Mouse (Mus musculus) hindbrain, embryonic 13.5 days (tissue): ENCODE results near the gene Klhl1. TPM values are rescaled to one million over a fixed set of nuclear protein-coding genes. Genes with fewer than 3 reads are reported as not detected.

ENCODE experiments used
- ATAC-seq: fragments of 200-750 bp; cut with Nextera tagmentation; 2 replicates; pipeline ENCODE4 v1.8.0; 2017; ENCODE audit warnings: moderate TSS enrichment; ENCODE audit not compliant: low FRiP score
- H3K27ac ChIP-seq: fragments of 300-500 bp; sonication (generic); 2 replicates; pipeline ENCODE4 v1.5.1; 2015; ENCODE audit warnings: inconsistent platforms, mild to moderate bottlenecking, moderate library complexity
- H3K27me3 ChIP-seq: fragments of 300-500 bp; sonication (generic); 2 replicates; pipeline ENCODE4 v1.6.1; 2015; ENCODE audit warnings: mild to moderate bottlenecking, inconsistent platforms
- H3K36me3 ChIP-seq: fragments of 300-500 bp; sonication (generic); 2 replicates; pipeline ENCODE4 v1.6.1; 2015; ENCODE audit warnings: mild to moderate bottlenecking, inconsistent platforms
- H3K4me1 ChIP-seq: fragments of 300-500 bp; sonication (generic); replicated peaks from 2 replicates; pipeline ENCODE4 v1.6.1; 2015; ENCODE audit warnings: inconsistent platforms
- H3K4me2 ChIP-seq: fragments of 300-500 bp; sonication (generic); 2 replicates; pipeline ENCODE4 v1.6.1; 2015; ENCODE audit warnings: inconsistent platforms, mild to moderate bottlenecking, moderate library complexity
- H3K4me3 ChIP-seq: fragments of 300-500 bp; sonication (generic); 2 replicates; pipeline ENCODE4 v1.5.1; 2015; ENCODE audit warnings: mild to moderate bottlenecking, inconsistent platforms
- H3K9ac ChIP-seq: fragments of 300-500 bp; sonication (generic); 2 replicates; pipeline ENCODE4 v1.6.1; 2015; ENCODE audit warnings: mild to moderate bottlenecking, inconsistent platforms
- H3K9me3 ChIP-seq: fragments of 300-500 bp; sonication (generic); 2 replicates; pipeline ENCODE4 v1.6.1; 2016; ENCODE audit warnings: inconsistent platforms
- WGBS: fragments of 180-500 bp; shearing (Covaris S2); methylation state at CpG from one replicate; pipeline ENCODE4 v1.1.7; 2015; 5-methylcytosine and 5-hydroxymethylcytosine counted together
- polyA plus RNA-seq: library from polyadenylated mRNA; unstranded; fragments of >200 nt; fragmentation: Nextera tagmentation; extraction: Ambion mirVana; gene quantifications from 2 replicates; pipeline ENCODE4 v1.2.1, GENCODE M21; 2015

The Klhl1 gene
- 6.9 and 8.1 TPM in 2 replicates for polyA plus RNA-seq

- H3K36me3 ChIP-seq = no peaks in the 10 kb centered on the region
- H3K9me3 ChIP-seq = no peaks in the 10 kb centered on the region
- H3K4me3 ChIP-seq = peak within 1 kb of the TSS; percentile 68
- H3K4me2 ChIP-seq = peak within 1 kb of the TSS; percentile 87
- H3K4me1 ChIP-seq = peaks cover 8% of the 10 kb centered on the region
- peak within 1 kb of the TSS; percentile 84 for H3K9ac ChIP-seq
- H3K27ac ChIP-seq = peak within 1 kb of the TSS; percentile 89
- 30% methylated on average over 13 of the region's 13 CpGs for WGBS
- peak; percentile 95 for ATAC-seq
- no peaks in the 10 kb centered on the region for H3K27me3 ChIP-seq
Observed at GRCm38 (mm10) chr14:96518954-96519682, at the start of gene Klhl1. Klhl1 (minus strand) TSS chr14:96519102.

- WGBS = 95% methylated on average over 2 of the region's 2 CpGs
- no peaks in the 10 kb centered on the region for H3K4me1 ChIP-seq
Observed at GRCm38 (mm10) chr14:96553668-96554067, 34.8 kb upstream of the Klhl1 start.

DNA sequence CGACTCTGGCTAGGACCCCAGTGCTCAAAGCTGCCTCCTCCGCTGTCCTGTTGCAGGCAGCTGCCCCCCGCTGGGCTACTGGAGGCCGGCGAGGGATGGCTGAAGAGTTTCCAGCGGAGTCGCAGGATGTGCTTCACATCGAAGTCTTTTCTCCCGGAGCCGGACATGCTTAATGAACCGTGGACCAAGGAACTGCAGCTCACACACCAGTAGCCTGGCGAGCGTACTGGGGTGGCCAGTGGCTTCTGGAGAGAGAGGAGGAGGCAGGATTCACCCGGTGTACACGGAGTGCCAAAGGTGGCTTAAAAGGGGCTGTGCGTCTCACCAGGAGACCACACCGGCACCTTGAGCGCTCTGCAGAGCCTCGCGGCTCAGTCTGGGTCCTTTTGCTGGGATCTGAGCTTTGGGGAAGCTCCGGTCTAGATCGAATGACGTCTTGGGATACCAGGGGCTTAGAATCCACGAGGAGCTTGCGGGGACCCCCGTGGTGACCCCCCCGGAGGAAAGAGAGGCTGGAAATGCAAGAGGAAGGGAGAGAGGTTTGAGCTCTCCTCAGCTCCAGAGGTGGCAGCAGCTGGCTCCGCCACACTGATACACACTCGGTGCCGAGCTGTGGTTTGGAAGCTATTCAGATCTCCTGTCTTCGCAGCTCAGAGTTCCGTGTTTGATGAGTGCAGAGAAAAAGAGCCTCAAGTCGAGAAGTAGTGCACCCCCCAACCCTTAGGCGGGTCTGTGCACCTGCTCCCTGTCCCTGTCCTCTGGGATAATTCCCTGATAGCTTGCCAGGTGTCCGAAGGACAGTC lies 550 bp downstream of the Klhl1 start:
- peak overlapping the region; percentile 89 for H3K27ac ChIP-seq
- peaks cover 8% of the 10 kb centered on the region for H3K4me1 ChIP-seq
- H3K36me3 ChIP-seq = no peaks in the 10 kb centered on the region
- peak; percentile 91 for ATAC-seq
- H3K4me2 ChIP-seq = peak overlapping the region; percentile 87
- H3K27me3 ChIP-seq = no peaks in the 10 kb centered on the region
- H3K9ac ChIP-seq = peak overlapping the region; percentile 84
- H3K4me3 ChIP-seq = peak overlapping the region; percentile 68
- no peaks in the 10 kb centered on the region for H3K9me3 ChIP-seq
- 1% methylated on average over 35 of the region's 35 CpGs for WGBS

More at GRCm38 (mm10) chr14:96553668-96554067, 34.8 kb upstream of the Klhl1 start:
- ATAC-seq = no peak
- H3K9me3 ChIP-seq = no peaks in the 10 kb centered on the region
- H3K4me2 ChIP-seq = no peak overlapping the region
- H3K4me3 ChIP-seq = no peak overlapping the region
- no peak overlapping the region for H3K27ac ChIP-seq
- H3K36me3 ChIP-seq = no peaks in the 10 kb centered on the region
- no peaks in the 10 kb centered on the region for H3K27me3 ChIP-seq
- no peak overlapping the region for H3K9ac ChIP-seq

- Histone ChIP-seq H3K4me2 (peak overlapping the region; percentile 87), H3K4me3 (peak overlapping the region; percentile 68), H3K27ac (peak overlapping the region; percentile 89), H3K9ac (peak overlapping the region; percentile 84), H3K27me3 (no peaks in the 10 kb centered on the region), H3K9me3 (no peaks in the 10 kb centered on the region), H3K36me3 (no peaks in the 10 kb centered on the region), H3K4me1 (peaks cover 8% of the 10 kb centered on the region)
- WGBS = 9% methylated on average over 9 of the region's 9 CpGs
- ATAC-seq = no peak
Observed at GRCm38 (mm10) chr14:96517727-96518126, 1.2 kb downstream of the Klhl1 start.

DNA sequence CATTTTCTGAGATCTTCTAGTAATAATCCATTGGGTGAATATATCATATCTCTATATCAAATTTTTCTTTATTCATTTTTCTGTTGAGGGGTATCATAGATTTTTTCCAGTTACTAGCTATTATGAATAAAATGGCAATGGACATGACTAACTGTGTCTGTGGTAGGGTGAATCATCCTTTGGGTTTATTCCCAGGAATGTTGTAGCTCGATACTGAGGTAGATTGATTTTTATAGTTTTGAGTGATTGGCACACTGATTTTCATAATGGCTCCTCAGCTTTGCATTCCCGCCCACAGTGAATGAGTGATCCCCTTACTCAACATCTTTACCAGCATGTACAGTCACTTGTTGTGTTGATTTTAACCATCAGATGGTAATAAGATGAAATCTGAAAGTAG lies 19.0 kb downstream of the Klhl1 start:
- Histone ChIP-seq H3K9ac (no peak overlapping the region), H3K36me3 (no peaks in the 10 kb centered on the region), H3K4me1 (no peaks in the 10 kb centered on the region), H3K27ac (no peak overlapping the region), H3K4me2 (no peak overlapping the region), H3K9me3 (no peaks in the 10 kb centered on the region), H3K27me3 (no peaks in the 10 kb centered on the region), H3K4me3 (no peak overlapping the region)
- no peak for ATAC-seq
- 86% methylated on average over 2 of the region's 2 CpGs for WGBS

GRCm38 (mm10) chr14:96471812-96472211 lies 47.1 kb downstream of the Klhl1 start:
- Histone ChIP-seq H3K27ac (no peak overlapping the region), H3K4me1 (no peaks in the 10 kb centered on the region), H3K27me3 (no peaks in the 10 kb centered on the region), H3K4me2 (no peak overlapping the region), H3K9me3 (no peaks in the 10 kb centered on the region), H3K4me3 (no peak overlapping the region), H3K36me3 (no peaks in the 10 kb centered on the region), H3K9ac (no peak overlapping the region)
- no peak for ATAC-seq
- 68% methylated on average over 2 of the region's 2 CpGs for WGBS

DNA sequence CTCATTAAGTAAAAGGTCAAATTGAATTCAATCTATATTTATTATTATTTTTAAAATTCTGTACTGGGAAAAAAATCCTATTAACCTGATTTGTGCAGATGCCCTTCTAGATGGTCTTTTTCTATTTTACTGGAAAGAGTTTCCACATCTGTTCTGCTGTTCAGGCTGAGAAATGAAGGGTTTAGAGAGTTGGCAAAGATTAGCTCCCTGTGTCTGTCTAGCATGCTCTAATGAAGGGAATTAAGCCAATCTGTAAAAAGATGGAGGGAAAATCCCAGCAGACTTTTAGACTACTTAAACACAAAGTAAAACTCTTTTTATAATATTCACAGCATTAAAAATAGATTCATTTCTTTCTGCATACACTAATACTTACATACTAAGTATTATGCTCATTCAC lies 47.6 kb downstream of the Klhl1 start:
- ATAC-seq = no peak
- Histone ChIP-seq H3K36me3 (no peaks in the 10 kb centered on the region), H3K9ac (no peak overlapping the region), H3K27ac (no peak overlapping the region), H3K9me3 (no peaks in the 10 kb centered on the region), H3K4me2 (no peak overlapping the region), H3K27me3 (no peaks in the 10 kb centered on the region), H3K4me3 (no peak overlapping the region), H3K4me1 (no peaks in the 10 kb centered on the region)

DNA sequence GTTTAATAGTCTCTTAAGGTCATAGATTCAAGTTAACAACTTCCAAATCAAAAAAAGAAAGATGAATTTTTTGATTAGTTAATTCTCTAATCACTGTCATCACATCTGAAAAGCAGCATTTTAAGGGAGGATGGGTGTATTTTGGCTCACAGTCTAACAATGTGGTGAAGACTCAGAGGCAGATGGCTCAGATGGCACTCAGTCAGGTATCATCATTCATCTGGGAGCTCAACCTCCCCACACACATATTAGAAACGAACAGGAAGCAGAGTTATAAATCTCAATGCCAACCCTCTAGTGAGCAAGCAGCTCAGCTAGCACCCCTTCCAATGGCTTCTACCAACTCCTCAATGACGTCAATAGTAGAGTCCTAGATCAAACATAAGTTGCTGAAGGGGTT lies 57.1 kb downstream of the Klhl1 start:
- Histone ChIP-seq H3K4me3 (no peak overlapping the region), H3K9ac (no peak overlapping the region), H3K9me3 (no peaks in the 10 kb centered on the region), H3K4me1 (no peaks in the 10 kb centered on the region), H3K27ac (no peak overlapping the region), H3K27me3 (no peaks in the 10 kb centered on the region), H3K4me2 (no peak overlapping the region), H3K36me3 (no peaks in the 10 kb centered on the region)
- no peak for ATAC-seq
- 80% methylated on average over 2 of the region's 2 CpGs for WGBS

DNA sequence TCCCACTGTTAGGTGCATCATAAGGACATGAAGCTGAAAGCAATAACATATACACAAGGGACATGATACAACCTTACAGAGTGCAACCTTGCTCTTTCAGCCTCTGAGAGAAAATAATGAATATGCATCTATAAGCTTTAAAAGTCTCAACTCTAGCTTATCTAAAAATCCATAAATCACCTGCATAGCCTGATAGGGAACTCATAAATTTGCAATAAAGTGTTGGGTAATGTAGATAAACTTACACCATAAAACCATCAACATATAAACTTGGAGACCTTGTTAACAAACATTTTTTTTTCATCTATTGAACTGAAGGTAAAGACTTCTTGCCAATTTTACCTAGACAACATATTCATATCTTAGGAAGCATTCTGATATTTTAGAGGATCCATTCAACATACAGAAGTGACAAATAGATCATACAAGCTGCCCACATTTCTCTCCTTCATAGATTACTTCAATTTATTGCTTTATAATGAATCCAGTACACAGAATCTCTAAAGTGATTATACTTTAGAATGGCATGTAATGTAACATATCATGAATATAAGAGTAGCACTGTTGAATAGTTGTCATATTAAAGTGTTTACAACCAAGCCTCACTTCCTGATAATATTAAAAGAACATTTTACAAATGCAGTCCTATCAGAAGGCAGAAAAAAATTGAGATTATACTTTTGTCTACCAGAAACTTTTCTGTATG lies 126.7 kb downstream of the Klhl1 start:
- Histone ChIP-seq H3K36me3 (no peaks in the 10 kb centered on the region), H3K27ac (no peak overlapping the region), H3K4me1 (no peaks in the 10 kb centered on the region), H3K9me3 (no peaks in the 10 kb centered on the region), H3K27me3 (no peaks in the 10 kb centered on the region), H3K9ac (no peak overlapping the region), H3K4me2 (no peak overlapping the region), H3K4me3 (no peak overlapping the region)
- ATAC-seq = no peak

- Histone ChIP-seq H3K4me1 (no peaks in the 10 kb centered on the region), H3K27ac (no peak overlapping the region), H3K36me3 (no peaks in the 10 kb centered on the region), H3K4me2 (no peak overlapping the region), H3K9ac (no peak overlapping the region), H3K27me3 (no peaks in the 10 kb centered on the region), H3K4me3 (no peak overlapping the region), H3K9me3 (no peaks in the 10 kb centered on the region)
- no peak for ATAC-seq
- 92% methylated on average over 3 of the region's 3 CpGs for WGBS
Observed at GRCm38 (mm10) chr14:96362727-96363126, 156.2 kb downstream of the Klhl1 start.

DNA sequence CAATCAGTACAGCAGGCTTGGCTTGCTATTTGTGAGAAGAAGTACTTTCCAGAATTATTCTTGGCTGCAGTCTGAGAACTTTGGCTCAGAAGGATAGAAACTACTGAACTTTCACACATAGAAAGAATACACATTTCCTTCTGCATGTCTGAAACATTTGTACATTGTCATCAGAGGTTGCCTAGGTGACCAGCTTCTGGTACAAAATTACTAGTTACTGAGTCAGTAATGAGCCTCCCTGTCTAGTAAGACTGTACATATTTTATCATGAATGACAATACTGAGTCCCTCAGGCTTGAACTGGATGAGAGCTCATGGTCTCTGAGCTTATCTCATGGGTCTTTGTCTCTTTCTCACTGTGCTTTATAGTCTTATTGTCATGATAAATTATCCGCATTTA lies 170.7 kb downstream of the Klhl1 start:
- WGBS = 91% methylated on average over 1 of the region's 1 CpGs
- H3K27me3 ChIP-seq = no peaks in the 10 kb centered on the region
- ATAC-seq = no peak
- no peak overlapping the region for H3K9ac ChIP-seq
- no peaks in the 10 kb centered on the region for H3K36me3 ChIP-seq
- no peaks in the 10 kb centered on the region for H3K4me1 ChIP-seq
- H3K27ac ChIP-seq = no peak overlapping the region
- H3K4me2 ChIP-seq = no peak overlapping the region
- no peaks in the 10 kb centered on the region for H3K9me3 ChIP-seq
- H3K4me3 ChIP-seq = no peak overlapping the region

DNA sequence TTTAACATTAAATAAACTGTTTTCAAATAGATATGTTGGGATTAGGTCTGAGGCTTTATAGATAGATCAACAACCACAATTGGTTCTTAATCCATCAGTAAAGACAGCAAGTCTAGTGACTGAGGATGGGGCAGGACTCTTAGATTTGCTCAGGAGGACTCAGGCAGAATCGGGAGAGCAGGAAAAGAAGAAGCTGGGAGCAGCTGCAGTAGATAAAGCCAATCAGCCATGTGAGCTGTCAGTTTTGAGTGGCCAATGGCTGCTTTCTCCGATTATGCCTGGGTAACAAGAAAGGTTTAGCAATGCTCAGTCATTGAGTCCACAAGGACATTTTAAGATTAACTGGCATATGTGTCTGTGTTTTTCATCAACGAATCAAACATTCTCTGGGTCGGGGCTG lies 187.8 kb downstream of the Klhl1 start:
- H3K9me3 ChIP-seq = no peaks in the 10 kb centered on the region
- H3K4me2 ChIP-seq = no peak overlapping the region
- no peak overlapping the region for H3K4me3 ChIP-seq
- H3K27ac ChIP-seq = no peak overlapping the region
- 43% methylated on average over 4 of the region's 4 CpGs for WGBS
- H3K4me1 ChIP-seq = no peaks in the 10 kb centered on the region
- H3K36me3 ChIP-seq = no peaks in the 10 kb centered on the region
- H3K9ac ChIP-seq = no peak overlapping the region
- ATAC-seq = peak; percentile 43; the same call in 1 of the 2 replicates
- no peaks in the 10 kb centered on the region for H3K27me3 ChIP-seq
